14 mouse cellular contexts compared by ENCODE assay signal in genomic region chr6:53069976-53070575, GRCm38 (mm10). TPM values are rescaled to one million over a fixed set of nuclear protein-coding genes. Genes with fewer than 3 reads are reported as not detected.
DNase-seq lines count a peak whose midpoint lies in the region; ATAC-seq and TF ChIP-seq lines count a peak whose summit lies in the region.
"Had no signal": no experiment of that assay in that cellular context is flagged by ENCODE, and none has a peak within 500 bp of the region (broad histone marks: within the 10 kb centered on the region; RNA-seq: fewer than 3 reads in every experiment).

No protein-coding gene starts in this region.

- no peak overlapping the region for H3K4me2 ChIP-seq in hindbrain, postnatal 0 days (ENCODE audit: low read depth, low read length)
- no peak overlapping the region for H3K4me2 ChIP-seq in hindbrain, embryonic 12.5 days (replicated peaks)
- H3K4me2 ChIP-seq: embryonic facial prominence, embryonic 15.5 days; limb, embryonic 15.5 days; neural tube, embryonic 13.5 days had no signal

- H3K4me1 ChIP-seq in hindbrain, postnatal 0 days (ENCODE audit: insufficient read depth, low read length): no peaks in the 10 kb centered on the region
- peaks cover 6% of the 10 kb centered on the region; the same call in 1 of the 2 replicates for H3K4me1 ChIP-seq in hindbrain, embryonic 12.5 days
- H3K4me1 ChIP-seq in cerebellum, adult 2 months (ENCODE audit: control insufficient read depth, insufficient read depth, low read length): no peaks in the 10 kb centered on the region; the same call in 1 of the 2 replicates

- H3K27me3 ChIP-seq in hindbrain, postnatal 0 days (ENCODE audit: insufficient read depth, low read length): no peaks in the 10 kb centered on the region
- H3K27me3 ChIP-seq in hindbrain, embryonic 12.5 days: peaks cover 25% of the 10 kb centered on the region; the same call in 1 of the 2 replicates
- no peaks in the 10 kb centered on the region for H3K27me3 ChIP-seq in cerebellum, adult 2 months (ENCODE audit: control insufficient read depth, insufficient read depth, low read length)
- H3K27me3 ChIP-seq: limb, embryonic 15.5 days had no signal

- H3K36me3 ChIP-seq in hindbrain, postnatal 0 days (ENCODE audit: insufficient read depth, low read length): no peaks in the 10 kb centered on the region
- no peaks in the 10 kb centered on the region for H3K36me3 ChIP-seq in hindbrain, embryonic 12.5 days
- H3K36me3 ChIP-seq: embryonic facial prominence, embryonic 15.5 days; limb, embryonic 15.5 days; neural tube, embryonic 13.5 days had no signal

- TF ChIP-seq CTCF in hindbrain, postnatal 0 days (IDR thresholded peaks at IDR 0.05; ENCODE audit: low read depth): no peak
- TF ChIP-seq CTCF in cerebellum, adult 2 months (IDR thresholded peaks at IDR 0.05; ENCODE audit: borderline replicate concordance, insufficient read depth, low read depth, low read length): no peak
- TF ChIP-seq CTCF in layer of hippocampus, adult 2 months (conservative IDR thresholded peaks at IDR 0.05): no peak

- WGBS in hindbrain, postnatal 0 days: 25% methylated on average over 5 of the region's 5 CpGs
- 28% methylated on average over 5 of the region's 5 CpGs for WGBS in hindbrain, embryonic 12.5 days
- WGBS in cerebellum, adult 2 months: 13% methylated on average over 5 of the region's 5 CpGs

- H3K9ac ChIP-seq in hindbrain, postnatal 0 days (replicated peaks; ENCODE audit: low read length): no peak overlapping the region
- no peak overlapping the region for H3K9ac ChIP-seq in hindbrain, embryonic 12.5 days
- H3K9ac ChIP-seq: embryonic facial prominence, embryonic 15.5 days; limb, embryonic 15.5 days; neural tube, embryonic 13.5 days had no signal

- DNase-seq in hindbrain, postnatal 0 days (ENCODE audit: low spot score): peak; percentile 54
- DNase-seq in cerebellum, adult 2 months: peak; percentile 44 to 60
- peak; percentile 19 to 29 for DNase-seq in cerebellum, postnatal 36 days
- DNase-seq in testis, postnatal 14 days (ENCODE audit: low spot score): peak; percentile 63
- no peak for DNase-seq in adipocyte (ENCODE audit: low spot score)
- no peak for DNase-seq in layer of hippocampus, adult 2 months (ENCODE audit: low spot score in 2 of 2)
- DNase-seq: kidney, adult 9 months; lung, adult 2 months; right cerebral cortex, adult 18-20 months had no signal

- no peak for TF ChIP-seq POLR2A in cerebellum, adult 2 months (IDR thresholded peaks at IDR 0.05; ENCODE audit: borderline replicate concordance, insufficient read depth, low read length)

- H3K27ac ChIP-seq in hindbrain, postnatal 0 days: no peak overlapping the region
- H3K27ac ChIP-seq in hindbrain, embryonic 12.5 days: no peak overlapping the region
- H3K27ac ChIP-seq in cerebellum, adult 2 months (ENCODE audit: insufficient read depth, low read length): no peak overlapping the region
- no peak overlapping the region for H3K27ac ChIP-seq in layer of hippocampus, adult 2 months
- H3K27ac ChIP-seq: embryonic facial prominence, embryonic 15.5 days; limb, embryonic 15.5 days; neural tube, embryonic 13.5 days had no signal

- no peak overlapping the region for H3K4me3 ChIP-seq in hindbrain, postnatal 0 days (ENCODE audit: low read length)
- no peak overlapping the region for H3K4me3 ChIP-seq in hindbrain, embryonic 12.5 days
- no peak overlapping the region for H3K4me3 ChIP-seq in cerebellum, adult 2 months (replicated peaks; ENCODE audit: insufficient read depth, low read depth, low read length)
- H3K4me3 ChIP-seq in layer of hippocampus, adult 2 months: no peak overlapping the region
- H3K4me3 ChIP-seq: embryonic facial prominence, embryonic 15.5 days; limb, embryonic 15.5 days; neural tube, embryonic 13.5 days had no signal

- ATAC-seq in hindbrain, postnatal 0 days: no peak
- ATAC-seq in hindbrain, embryonic 12.5 days (ENCODE audit: low FRiP score): no peak
- ATAC-seq: activated CD4-positive, CD25-positive, alpha-beta regulatory T cell, adult 4 months had no signal

- H3K9me3 ChIP-seq in hindbrain, postnatal 0 days (ENCODE audit: low read length): no peaks in the 10 kb centered on the region
- H3K9me3 ChIP-seq in hindbrain, embryonic 12.5 days (replicated peaks): no peaks in the 10 kb centered on the region
- H3K9me3 ChIP-seq: embryonic facial prominence, embryonic 15.5 days; limb, embryonic 15.5 days; neural tube, embryonic 13.5 days had no signal

RNA-seq across cellular contexts. Expression of gene Jazf1, which starts 1.6 kb away (rescaled TPM):
- 35.2 and 37.2 TPM in 2 replicates for total RNA-seq in hindbrain, postnatal 0 days (2014; rRNA removed)
- 53.5 and 56.1 TPM in 2 replicates for polyA plus RNA-seq in hindbrain, postnatal 0 days (2015; fragmentation: Nextera tagmentation; extraction: Ambion mirVana)
- 15.6 and 15.8 TPM in 2 replicates for polyA plus RNA-seq in hindbrain, embryonic 12.5 days (2016; fragmentation: Nextera tagmentation; extraction: Ambion mirVana)
- 11.4 and 11.8 TPM in 2 replicates for polyA plus RNA-seq in cerebellum, adult 2 months (2012; rRNA removed)
- 10 to 100 TPM; 30.4 to 32.8 TPM for total RNA-seq in layer of hippocampus, adult 2 months (2021)

Comparison
In these comparisons a context has a peak if more than half of its experiments do, and no peak if none do; other contexts are left out.
1. DNase-seq: peak in hindbrain, postnatal 0 days (single experiment), cerebellum, adult 2 months (2 of 2), cerebellum, postnatal 36 days (2 of 2) and testis, postnatal 14 days (single experiment); none in adipocyte (single experiment) and layer of hippocampus, adult 2 months (0 of 2).